Mouse (Mus musculus) forebrain, embryonic 10.5 days (tissue): ENCODE results near the gene Terb2. TPM values are rescaled to one million over a fixed set of nuclear protein-coding genes. Genes with fewer than 3 reads are reported as not detected.
"Not testable (repeated sequence)": the region's sequence is repeated elsewhere in the genome, so short reads cannot be mapped to it uniquely, and the experiment has no call there.

ENCODE experiments used
- DNase-seq: peaks from one replicate; pipeline ENCODE4 v3.0.0-alpha.2; 2017; ENCODE audit warnings: low spot score; ENCODE audit errors: extremely low spot score
- H3K27ac ChIP-seq: fragments of 300-500 bp; sonication (generic); 2 replicates; pipeline ENCODE4 v1.5.1; 2016; ENCODE audit warnings: mild to moderate bottlenecking
- H3K27me3 ChIP-seq: fragments of 300-500 bp; sonication (generic); 2 replicates; pipeline ENCODE4 v1.6.1; 2016; ENCODE audit warnings: mild to moderate bottlenecking; ENCODE audit not compliant: poor library complexity, severe bottlenecking
- H3K36me3 ChIP-seq: fragments of 300-500 bp; sonication (generic); replicated peaks from 2 replicates; pipeline ENCODE4 v1.6.1; 2016; ENCODE audit warnings: mild to moderate bottlenecking, moderate library complexity
- H3K4me1 ChIP-seq: fragments of 300-500 bp; sonication (generic); 2 replicates; pipeline ENCODE4 v1.6.1; 2016
- H3K4me3 ChIP-seq: fragments of 300-500 bp; sonication (generic); 2 replicates; pipeline ENCODE4 v1.5.1; 2016; ENCODE audit warnings: mild to moderate bottlenecking, moderate library complexity
- H3K9me3 ChIP-seq: fragments of 300-500 bp; sonication (generic); 2 replicates; pipeline ENCODE4 v1.6.1; 2016; ENCODE audit warnings: mild to moderate bottlenecking, moderate library complexity
- WGBS: fragments of 180-500 bp; shearing (Covaris S2); methylation state at CpG from one replicate; pipeline ENCODE4 v1.1.7; 2016; 5-methylcytosine and 5-hydroxymethylcytosine counted together
- polyA plus RNA-seq: library from polyadenylated mRNA; unstranded; fragments of >200 nt; fragmentation: Nextera tagmentation; extraction: Ambion mirVana; gene quantifications from 2 replicates; pipeline ENCODE4 v1.2.1, GENCODE M21; 2016

The Terb2 gene
- polyA plus RNA-seq, 1 experiment from 2014 or later: not detected

DNA sequence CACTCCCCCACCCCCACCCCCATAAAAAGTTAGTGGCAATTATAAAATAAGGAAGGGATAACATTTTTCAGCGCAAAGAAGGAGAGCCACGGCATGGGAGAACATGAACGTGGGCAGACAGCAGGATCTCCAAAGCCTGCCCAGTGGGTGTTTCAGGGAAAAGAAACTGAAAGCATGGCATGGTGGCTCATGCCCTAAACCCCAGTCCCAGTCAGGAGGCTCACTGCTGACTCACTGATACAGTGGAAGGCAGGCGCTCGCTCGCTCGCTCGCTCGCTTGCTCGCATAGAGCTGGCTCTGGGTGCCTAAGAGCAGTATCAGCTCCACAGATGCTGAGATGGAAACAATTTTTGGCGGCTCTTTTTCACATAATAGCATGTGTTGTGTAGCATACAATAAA lies 21.8 kb upstream of the Terb2 start:
- no peaks in the 10 kb centered on the region for H3K9me3 ChIP-seq
- H3K27me3 ChIP-seq: no peaks in the 10 kb centered on the region
- WGBS: 88% methylated on average over 11 of the region's 11 CpGs
- no peak overlapping the region for H3K4me3 ChIP-seq
- H3K4me1 ChIP-seq: peaks cover 4% of the 10 kb centered on the region; the same call in 1 of the 2 replicates
- no peak for DNase-seq
- H3K27ac ChIP-seq: no peak overlapping the region
- H3K36me3 ChIP-seq: no peaks in the 10 kb centered on the region

DNA sequence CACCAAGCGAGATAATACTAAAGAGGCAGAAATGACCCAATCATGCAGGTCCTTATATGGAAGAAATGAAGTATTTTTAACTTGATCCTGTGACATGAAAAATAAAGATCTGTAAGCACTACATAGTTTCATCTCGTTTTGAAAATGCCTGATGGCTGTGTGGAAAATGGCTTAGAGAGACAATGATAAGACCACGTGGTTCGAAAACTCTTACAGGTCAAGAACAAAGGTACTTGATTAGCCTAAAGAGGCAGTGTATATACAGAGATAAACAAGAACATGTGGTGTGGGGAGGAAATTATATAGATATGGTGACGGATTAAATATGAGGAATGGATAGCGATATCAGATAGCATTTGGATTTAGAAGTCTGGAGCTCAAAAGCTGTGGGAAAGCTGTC lies 14.8 kb upstream of the Terb2 start:
- H3K36me3 ChIP-seq: no peaks in the 10 kb centered on the region
- WGBS: 92% methylated on average over 6 of the region's 6 CpGs
- no peaks in the 10 kb centered on the region for H3K9me3 ChIP-seq
- no peak for DNase-seq
- no peaks in the 10 kb centered on the region for H3K27me3 ChIP-seq
- no peak overlapping the region for H3K4me3 ChIP-seq
- no peaks in the 10 kb centered on the region for H3K4me1 ChIP-seq
- no peak overlapping the region for H3K27ac ChIP-seq

DNA sequence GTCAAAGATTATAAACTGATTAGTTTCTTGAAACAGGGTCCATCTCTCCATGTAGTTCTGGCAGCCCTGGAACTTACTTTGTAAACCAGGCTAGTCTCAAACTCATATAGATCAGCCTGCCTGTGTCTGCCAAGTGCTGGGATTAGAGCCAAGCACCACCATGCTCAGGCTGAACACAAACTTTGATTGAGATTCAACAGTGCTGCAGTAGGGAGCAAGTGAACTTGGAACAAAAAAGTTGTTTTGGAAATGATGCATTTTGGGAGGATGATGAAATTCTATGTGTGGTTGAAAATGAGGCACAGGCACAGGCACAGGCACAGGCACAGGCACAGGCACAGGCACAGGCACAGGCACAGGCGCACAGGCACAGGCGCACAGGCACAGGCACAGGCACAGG lies 13.9 kb upstream of the Terb2 start:
- Histone ChIP-seq H3K4me1 (no peaks in the 10 kb centered on the region), H3K36me3 (no peaks in the 10 kb centered on the region), H3K9me3 (no peaks in the 10 kb centered on the region), H3K27me3 (no peaks in the 10 kb centered on the region), H3K27ac (no peak overlapping the region), H3K4me3 (no peak overlapping the region)
- DNase-seq: no peak
- 79% methylated on average over 2 of the region's 2 CpGs for WGBS

DNA sequence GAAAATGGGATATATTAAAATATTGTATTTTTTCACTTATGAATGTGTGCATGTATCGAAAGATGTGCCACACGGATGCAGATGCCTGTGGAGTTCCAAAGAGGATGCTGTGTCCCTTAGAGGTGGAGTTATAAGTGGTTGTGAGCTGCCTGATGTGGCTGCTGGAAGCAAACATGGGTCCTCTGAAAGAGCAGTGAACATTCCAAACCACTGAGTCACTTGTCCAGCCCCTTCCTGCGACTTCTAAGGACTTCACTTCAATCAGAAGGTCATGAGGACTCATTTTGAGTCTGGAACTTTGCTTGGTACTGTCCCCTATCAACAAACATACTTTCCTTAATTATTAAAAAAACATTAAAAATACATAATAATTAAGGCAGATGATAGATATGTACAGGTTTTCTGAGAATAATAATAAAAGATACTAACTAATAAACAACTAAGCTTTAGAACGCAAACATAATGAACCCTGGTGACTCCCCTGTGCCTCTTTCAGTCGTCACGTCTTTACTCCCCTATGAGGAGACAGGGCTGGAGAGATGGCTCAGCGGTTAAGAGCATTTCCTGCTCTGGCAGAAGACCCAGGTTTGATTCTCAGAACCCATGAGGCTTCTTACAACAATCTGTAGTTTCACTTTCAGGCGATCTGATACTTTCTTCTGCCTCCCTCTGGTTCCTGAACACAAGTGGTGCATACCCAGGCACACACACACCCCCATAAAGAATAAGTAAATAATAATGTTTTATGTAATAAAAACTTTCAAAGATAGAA lies 5.8 kb upstream of the Terb2 start:
- Histone ChIP-seq H3K9me3 (no peaks in the 10 kb centered on the region), H3K4me1 (no peaks in the 10 kb centered on the region), H3K27ac (no peak overlapping the region), H3K4me3 (no peak overlapping the region), H3K27me3 (no peaks in the 10 kb centered on the region), H3K36me3 (no peaks in the 10 kb centered on the region)
- no peak for DNase-seq
- 80% methylated on average over 8 of the region's 8 CpGs for WGBS

DNA sequence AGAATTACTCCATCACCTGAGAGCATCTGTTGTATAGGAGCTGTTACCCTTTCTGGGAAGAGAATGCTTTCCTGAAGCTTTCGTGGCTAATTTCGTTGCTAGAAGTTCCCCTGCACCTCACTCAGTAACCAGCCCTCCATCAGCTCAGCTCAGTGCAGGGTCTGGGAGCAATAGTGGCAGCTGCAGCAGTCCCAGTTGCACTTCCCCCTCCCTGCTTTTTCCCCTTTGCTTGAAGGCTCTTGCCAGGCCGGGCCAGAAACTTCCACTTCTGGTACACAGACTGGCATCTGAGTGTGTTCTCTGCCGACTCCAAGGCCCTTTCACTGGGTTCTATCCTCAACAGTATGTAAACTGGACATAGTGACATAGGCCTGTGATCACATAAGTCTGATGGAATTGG lies 986 bp upstream of the Terb2 start:
- Histone ChIP-seq H3K36me3 (no peaks in the 10 kb centered on the region), H3K9me3 (no peaks in the 10 kb centered on the region), H3K4me1 (no peaks in the 10 kb centered on the region), H3K27me3 (no peaks in the 10 kb centered on the region), H3K27ac (no peak overlapping the region), H3K4me3 (no peak overlapping the region)
- 87% methylated on average over 4 of the region's 4 CpGs for WGBS
- no peak for DNase-seq

DNA sequence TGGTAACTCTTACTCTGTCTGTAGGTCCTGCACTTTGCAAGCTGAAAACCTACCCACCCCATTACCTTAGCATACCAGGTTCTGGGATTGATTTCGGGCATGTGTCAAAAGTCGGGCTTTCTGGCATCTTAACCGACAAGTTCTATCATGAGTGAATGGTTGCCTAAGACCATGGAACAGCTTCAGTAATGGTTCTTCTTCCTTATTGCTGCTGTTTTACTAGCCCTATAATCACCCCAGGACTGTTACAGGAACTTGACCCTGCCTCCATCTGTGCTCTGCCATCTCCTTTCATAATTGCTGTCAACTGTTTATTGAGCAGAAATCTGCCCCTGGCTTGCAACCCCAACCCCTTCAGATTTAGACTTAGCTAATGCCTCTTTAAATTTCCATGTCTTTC lies 679 bp downstream of the Terb2 start:
- H3K4me3 ChIP-seq: no peak overlapping the region
- WGBS: 97% methylated on average over 3 of the region's 3 CpGs
- DNase-seq: no peak

DNA sequence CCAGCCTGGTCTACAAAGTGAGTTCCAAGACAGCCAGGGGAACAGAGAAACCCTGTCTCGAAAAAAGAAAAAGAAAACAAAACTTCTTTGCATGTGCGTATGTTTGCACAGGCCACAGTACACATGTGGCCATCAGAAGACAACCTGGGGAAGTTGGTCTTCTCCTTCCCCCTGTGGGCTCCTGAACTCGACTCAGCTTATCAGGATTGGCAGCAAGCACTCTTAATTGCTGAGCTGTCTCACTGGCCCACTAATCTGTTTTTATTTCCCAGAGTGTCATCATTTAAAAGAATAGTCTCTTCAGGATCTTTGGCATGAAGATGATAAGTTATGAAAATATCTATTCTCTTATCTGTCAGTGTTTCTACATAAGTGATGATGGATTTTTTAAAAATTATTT lies 5.8 kb downstream of the Terb2 start:
- 85% methylated on average over 3 of the region's 3 CpGs for WGBS

More for the DNA sequence above, 679 bp downstream of the Terb2 start:
- Histone ChIP-seq H3K36me3 (no peaks in the 10 kb centered on the region), H3K9me3 (no peaks in the 10 kb centered on the region), H3K27me3 (no peaks in the 10 kb centered on the region), H3K27ac (no peak overlapping the region), H3K4me1 (no peaks in the 10 kb centered on the region)

DNA sequence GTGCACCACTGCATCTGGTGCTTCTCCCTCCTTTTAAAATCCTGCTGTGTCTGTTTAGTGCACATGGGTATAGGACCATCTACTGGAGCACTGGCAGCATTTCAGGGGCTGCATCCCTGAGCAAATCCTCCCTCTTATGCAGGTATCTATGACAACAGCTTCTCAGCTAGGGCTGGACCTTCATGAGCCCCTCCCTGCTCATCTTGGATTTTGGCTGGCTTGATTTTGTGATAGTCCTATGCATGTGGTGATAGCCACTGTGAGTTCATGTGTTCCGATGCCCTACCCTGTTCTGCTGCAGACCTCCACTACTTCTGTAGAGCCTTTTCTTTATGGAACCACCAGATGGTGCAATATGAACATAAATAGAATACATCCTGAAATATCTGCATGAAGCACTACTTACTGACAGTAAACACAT lies 8.4 kb downstream of the Terb2 start:
- H3K4me1 ChIP-seq: no peaks in the 10 kb centered on the region
- no peaks in the 10 kb centered on the region for H3K27me3 ChIP-seq
- no peak overlapping the region for H3K27ac ChIP-seq
- DNase-seq: no peak
- WGBS: 73% methylated on average over 1 of the region's 1 CpGs
- no peaks in the 10 kb centered on the region for H3K36me3 ChIP-seq
- no peak overlapping the region for H3K4me3 ChIP-seq
- no peaks in the 10 kb centered on the region for H3K9me3 ChIP-seq

More for the DNA sequence above, 5.8 kb downstream of the Terb2 start:
- no peak for DNase-seq
- Histone ChIP-seq H3K27me3 (no peaks in the 10 kb centered on the region), H3K4me1 (no peaks in the 10 kb centered on the region), H3K36me3 (no peaks in the 10 kb centered on the region), H3K27ac (no peak overlapping the region), H3K9me3 (no peaks in the 10 kb centered on the region), H3K4me3 (no peak overlapping the region)

DNA sequence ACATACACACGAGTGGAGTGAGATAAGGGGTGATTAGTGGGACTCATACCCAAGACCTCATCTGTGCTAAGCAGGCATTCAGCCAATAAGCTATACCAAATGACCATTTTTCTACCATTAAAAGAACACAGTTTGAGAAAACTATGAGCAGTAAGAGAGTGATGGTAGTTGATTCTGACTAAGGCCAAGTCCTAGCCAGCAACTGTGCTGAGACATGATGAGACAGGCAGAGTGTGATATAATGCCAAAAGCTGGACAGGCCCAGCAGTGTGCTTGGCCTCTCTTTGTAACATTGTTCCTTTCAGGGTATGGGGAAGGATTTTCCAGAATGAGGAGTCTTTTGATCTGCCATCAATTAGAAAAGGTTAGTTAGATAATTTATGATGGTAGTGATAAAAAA lies 15.4 kb downstream of the Terb2 start:
- Histone ChIP-seq H3K4me3 (no peak overlapping the region), H3K9me3 (no peaks in the 10 kb centered on the region), H3K27ac (no peak overlapping the region), H3K4me1 (no peaks in the 10 kb centered on the region), H3K36me3 (no peaks in the 10 kb centered on the region), H3K27me3 (no peaks in the 10 kb centered on the region)
- WGBS: 88% methylated on average over 1 of the region's 1 CpGs
- DNase-seq: no peak

DNA sequence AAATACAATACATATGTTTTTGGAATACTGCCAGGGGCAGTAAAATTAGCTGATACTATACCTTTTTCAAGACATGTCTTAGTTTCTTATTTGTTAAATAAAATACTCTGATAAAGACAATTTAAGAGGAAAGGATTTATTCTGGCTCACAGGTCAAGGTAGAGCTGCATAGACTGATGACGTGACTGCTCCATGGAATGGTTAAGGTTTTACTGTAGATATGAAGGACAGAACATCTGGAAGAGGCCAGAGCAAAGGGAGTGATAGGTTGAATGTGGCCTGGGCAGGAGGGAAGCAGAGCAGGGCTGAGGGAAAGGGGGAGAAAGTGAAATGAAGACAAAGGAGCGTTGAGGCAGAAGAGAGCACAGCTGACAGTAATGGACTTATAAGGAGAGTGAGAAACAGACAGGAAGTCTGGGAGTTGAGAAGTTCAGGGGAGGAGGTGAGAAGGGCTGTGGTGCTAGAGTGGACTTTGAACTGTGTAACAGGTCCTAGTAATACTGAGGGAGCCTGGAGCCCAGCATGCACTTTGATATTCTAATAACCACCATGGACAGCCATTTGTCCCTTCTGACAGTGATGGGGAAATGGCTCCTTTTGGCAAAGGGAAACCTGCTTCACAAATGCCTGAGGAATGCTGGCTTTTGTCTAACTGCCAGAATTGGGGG lies 20.5 kb downstream of the Terb2 start:
- Histone ChIP-seq H3K27me3 (no peaks in the 10 kb centered on the region), H3K9me3 (no peaks in the 10 kb centered on the region), H3K4me1 (peaks cover 7% of the 10 kb centered on the region), H3K27ac (no peak overlapping the region), H3K36me3 (no peaks in the 10 kb centered on the region), H3K4me3 (no peak overlapping the region)
- 73% methylated on average over 2 of the region's 2 CpGs for WGBS
- DNase-seq: no peak

DNA sequence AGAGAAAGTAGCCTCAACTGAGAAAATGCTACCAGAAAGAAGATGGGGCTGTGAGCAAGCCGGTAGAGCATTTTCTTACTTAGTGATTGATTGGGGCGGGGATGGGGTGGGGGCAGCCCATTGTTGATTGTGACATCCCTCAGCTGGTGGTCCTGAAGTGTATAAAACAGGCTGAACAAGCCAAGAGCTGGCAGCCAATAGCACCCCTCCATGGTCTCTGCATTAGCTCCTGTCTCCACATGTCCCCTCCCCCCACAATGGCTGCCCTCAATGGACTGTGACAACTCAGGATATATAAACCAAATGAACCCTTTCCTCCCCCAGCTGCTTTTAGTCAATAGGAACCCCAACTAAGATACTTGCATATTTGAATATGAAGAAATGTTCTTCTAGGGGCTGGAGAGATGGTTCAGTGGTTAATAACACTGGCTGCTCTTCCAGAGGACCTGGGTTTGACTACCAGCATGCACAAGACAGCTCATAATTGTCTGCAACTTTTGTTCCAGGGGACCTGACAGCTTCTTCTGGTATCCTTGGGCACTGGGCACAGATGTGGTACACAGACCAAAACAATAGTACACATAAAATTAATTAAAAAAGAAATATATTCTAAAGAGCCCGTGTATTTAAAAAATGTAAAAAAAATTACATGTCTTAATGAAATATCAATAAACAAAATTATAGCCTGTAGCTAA lies 24.6 kb downstream of the Terb2 start:
- Histone ChIP-seq H3K4me1 (peaks cover 7% of the 10 kb centered on the region), H3K9me3 (no peaks in the 10 kb centered on the region), H3K36me3 (no peaks in the 10 kb centered on the region), H3K27ac (no peak overlapping the region), H3K4me3 (no peak overlapping the region), H3K27me3 (no peaks in the 10 kb centered on the region)
- WGBS: 56% methylated on average over 3 of the region's 3 CpGs
- no peak for DNase-seq

DNA sequence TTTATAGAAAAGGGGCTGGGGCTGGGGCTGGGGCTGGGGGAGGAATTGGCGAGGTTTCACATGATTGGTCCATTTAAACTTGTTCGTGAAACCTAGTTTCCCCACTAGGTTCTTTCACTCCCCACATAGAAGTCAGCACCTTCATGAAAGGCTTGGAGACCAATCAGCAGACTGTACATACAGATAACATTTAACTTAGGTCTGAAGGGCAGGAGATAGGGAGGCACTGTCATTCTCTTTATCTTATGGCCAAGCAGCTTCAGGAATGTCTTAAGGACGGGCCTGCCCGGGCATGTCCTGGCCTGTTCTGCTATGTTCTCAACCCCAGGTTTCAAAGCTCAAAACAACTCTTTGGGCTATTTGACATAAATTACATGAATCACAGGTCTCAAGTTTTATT lies 31.0 kb downstream of the Terb2 start:
- DNase-seq, H3K27ac ChIP-seq: not testable (repeated sequence)

DNA sequence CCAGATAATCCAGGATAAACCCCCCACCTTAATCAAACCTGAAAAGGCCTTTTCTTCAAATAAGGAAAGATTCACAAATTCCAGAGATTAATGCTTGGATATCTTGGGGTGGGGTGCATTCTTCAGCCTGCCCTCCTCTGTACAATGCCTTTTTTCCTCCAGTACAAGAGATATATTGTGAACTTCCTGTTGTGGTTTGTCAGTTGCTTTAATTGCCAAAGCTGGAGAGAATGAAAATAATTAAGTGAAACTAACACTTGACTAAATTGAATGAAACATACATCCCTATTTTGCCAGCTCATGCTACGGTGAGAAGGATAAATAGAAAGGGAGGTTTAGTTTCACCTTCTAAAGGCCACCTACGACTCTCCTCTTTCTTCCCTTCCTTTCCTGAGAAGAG lies 32.2 kb downstream of the Terb2 start:
- WGBS: 79% methylated on average over 2 of the region's 2 CpGs
- H3K27ac ChIP-seq: no peak overlapping the region

More for the DNA sequence above, 31.0 kb downstream of the Terb2 start:
- 91% methylated on average over 4 of the region's 4 CpGs for WGBS
- not testable (repeated sequence) for H3K4me3 ChIP-seq, H3K27me3 ChIP-seq, H3K36me3 ChIP-seq, H3K9me3 ChIP-seq, H3K4me1 ChIP-seq

More for the DNA sequence above, 32.2 kb downstream of the Terb2 start:
- Histone ChIP-seq H3K9me3 (no peaks in the 10 kb centered on the region), H3K4me1 (no peaks in the 10 kb centered on the region), H3K4me3 (no peak overlapping the region), H3K36me3 (no peaks in the 10 kb centered on the region), H3K27me3 (no peaks in the 10 kb centered on the region)
- DNase-seq: no peak
